Mouse (Mus musculus) lung, adult 18-20 months (tissue): ENCODE measurements around the gene D630023F18Rik.

Source experiments
- DNase-seq, 2 experiments: peaks; one replicate each; pipeline ENCODE4 v3.0.0; 2022; ENCODE audit warnings: mixed read lengths in 2 of 2

The D630023F18Rik gene

DNA sequence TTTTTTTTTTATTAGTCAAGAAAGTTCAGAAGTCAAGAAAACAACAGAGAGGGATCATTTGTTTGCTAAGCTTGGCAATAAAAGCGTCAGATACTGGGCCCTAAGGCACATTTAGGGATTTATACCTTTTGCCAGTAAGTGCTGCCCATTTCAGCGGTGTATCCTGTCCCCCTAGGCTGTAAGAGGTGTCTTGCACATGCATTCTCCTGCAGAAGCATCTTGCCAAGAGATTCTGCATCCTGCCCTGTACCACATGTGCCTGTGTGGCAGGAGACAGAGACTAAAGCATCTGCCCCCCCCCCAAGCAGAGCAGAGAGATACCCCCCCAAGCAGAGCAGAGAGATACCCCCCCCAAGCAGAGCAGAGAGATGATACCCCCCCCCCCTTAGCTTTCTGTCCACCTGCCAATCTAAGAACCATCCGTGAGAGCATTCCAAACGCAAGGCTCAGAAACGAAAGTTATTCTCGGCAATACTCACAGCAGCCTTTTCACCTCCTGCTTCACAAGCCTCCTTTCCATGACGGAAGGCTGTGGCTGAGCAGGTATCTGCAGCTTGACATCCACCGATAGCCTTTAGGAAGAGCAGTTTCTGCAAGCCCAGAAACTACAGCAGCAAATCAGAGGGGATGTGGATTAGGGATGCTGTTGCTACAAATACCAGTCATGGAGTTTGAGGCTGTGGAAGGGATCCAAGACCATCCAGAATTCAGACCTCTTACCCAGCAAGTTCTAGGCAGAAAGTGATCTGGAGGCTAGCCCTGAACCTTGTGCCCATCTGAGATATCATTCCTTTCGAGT, at the start of gene D630023F18Rik:
D630023F18Rik (minus strand) TSS at position 641 of the 799 bp plus-strand sequence.
- no peak for DNase-seq

- no peak for DNase-seq
Measured at GRCm38 (mm10) chr1:65171579-65171978, 48.6 kb upstream of the D630023F18Rik start.

DNA sequence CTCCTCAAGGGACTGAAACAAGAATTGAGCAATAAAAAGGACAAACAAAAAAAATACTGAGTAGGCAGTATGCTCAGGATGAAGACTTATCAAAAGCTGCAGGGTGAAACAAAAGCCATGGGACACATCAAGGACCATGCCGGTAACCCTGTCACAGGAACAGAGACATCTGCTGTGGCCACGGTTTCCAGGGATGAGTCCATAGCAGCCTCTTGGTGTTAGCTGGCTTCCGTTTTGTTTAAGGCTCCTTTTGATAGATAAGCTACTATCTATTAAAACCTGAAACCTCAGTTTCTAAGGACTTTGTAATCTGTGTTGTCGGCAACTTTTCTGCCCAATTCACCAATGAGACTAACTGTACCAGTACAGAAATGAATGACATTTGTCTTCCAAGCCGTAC, 46.9 kb upstream of the D630023F18Rik start:
- no peak for DNase-seq

GRCm38 (mm10) chr1:65169536-65169935, 46.5 kb upstream of the D630023F18Rik start:
- DNase-seq, result peak; percentile 33 to 53

- DNase-seq, result no peak
Measured at GRCm38 (mm10) chr1:65167496-65167895, 44.5 kb upstream of the D630023F18Rik start.

GRCm38 (mm10) chr1:65162210-65162609, 39.2 kb upstream of the D630023F18Rik start:
- no peak for DNase-seq

GRCm38 (mm10) chr1:65156111-65156510, 33.1 kb upstream of the D630023F18Rik start:
- DNase-seq, result no peak

DNA sequence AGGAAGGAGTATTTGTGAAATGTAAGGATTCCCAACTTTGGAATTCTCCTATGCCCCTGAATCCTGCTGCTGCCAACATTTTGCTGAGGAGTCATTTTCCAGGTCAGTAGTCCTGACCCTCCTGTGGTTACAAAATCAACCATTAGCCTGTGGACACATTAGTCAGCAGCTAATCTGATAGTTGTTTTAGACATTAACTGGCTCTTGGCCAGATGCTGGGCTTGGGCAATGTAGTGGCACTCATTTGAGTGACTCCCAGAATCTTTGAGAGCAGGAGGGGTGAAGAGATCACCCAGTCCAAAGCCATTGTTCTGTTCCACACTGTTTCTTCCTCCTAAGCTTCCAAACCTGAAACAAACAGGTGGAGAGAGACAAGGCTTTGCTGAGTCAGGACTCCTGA, 31.8 kb upstream of the D630023F18Rik start:
- DNase-seq, result peak; percentile 30 to 54

- DNase-seq, result no peak
Measured at GRCm38 (mm10) chr1:65147971-65148370, 25.0 kb upstream of the D630023F18Rik start.

- no peak for DNase-seq
Measured at GRCm38 (mm10) chr1:65147326-65147725, 24.3 kb upstream of the D630023F18Rik start.

DNA sequence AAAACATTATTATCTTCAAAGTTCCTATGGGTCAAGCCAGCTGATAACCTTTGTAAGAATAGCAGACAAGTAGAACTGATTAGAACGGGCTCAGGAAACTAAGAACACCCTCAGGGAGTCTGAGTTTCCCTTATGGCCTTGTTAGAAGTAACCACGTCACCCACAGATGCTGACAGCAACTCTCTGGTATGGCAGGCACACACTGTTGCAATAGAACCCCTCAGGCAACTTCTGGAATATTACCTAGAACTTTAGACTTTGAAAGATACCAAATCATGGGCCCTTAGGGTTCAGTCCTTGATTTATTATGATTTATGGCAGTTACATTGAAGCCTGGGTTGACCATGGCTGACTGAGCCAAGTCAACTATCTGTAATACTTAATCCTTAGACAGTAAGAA, 23.6 kb upstream of the D630023F18Rik start:
- DNase-seq, result no peak

GRCm38 (mm10) chr1:65144783-65145182, 21.8 kb upstream of the D630023F18Rik start:
- DNase-seq, result no peak

GRCm38 (mm10) chr1:65137560-65137959, 14.5 kb upstream of the D630023F18Rik start:
- DNase-seq, result no peak

DNA sequence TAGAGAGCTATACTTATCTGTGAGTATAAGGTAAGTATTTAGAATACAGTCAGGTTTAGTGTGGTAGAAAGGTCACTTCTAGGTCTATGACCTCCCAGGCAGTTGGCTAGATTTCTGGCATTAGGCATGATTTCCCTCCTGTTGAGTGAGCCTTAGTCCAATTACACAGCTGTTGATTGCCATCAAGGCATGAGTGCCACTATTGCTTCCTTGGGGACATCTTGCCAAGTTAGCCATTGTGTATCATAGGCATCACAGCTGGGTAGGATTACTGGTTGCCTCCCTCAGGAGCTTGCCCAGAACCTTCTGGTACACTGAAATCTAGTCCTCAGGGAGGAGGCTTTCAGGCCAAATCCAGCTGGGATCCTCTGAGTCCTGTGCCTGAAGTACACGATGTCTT, 9.8 kb upstream of the D630023F18Rik start:
- no peak for DNase-seq

DNA sequence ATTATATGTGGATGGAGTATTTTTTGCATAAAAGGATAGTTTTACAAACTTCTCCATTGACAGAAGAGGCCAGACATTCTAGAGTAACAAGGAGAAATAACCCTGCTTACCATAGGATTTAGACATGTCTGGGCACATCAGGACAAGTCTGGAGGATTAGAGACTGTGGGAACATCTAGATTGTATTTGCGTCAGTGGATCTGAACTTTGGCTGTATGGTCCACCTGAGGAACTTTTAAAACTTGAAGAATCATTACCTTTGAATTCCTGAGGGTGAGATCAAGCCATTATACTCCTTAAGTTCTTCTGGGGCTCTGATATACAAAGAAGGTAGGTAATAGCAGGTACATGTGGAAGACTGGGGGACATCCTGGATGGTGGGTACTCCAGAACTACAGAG, 8.7 kb upstream of the D630023F18Rik start:
- DNase-seq, result no peak

DNA sequence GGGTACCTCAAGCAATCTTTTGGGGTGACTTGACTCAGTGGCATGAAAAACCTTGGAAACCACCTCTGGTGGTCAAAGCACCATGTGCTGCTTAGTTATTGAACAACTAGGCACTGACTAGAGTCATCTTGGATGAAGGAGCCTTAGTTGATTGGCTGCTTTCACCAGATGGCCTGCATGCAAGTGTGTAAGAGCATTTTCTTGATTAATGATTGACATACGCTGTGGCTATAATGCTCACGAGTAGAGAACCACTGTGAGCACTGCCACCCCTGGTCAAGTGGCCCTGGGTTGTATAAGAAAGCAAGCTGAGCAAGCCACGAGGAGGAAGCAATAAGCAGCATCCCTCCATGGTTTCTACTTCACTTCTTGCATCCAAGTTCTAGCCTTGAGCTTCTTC, 7.2 kb upstream of the D630023F18Rik start:
- DNase-seq, result no peak

DNA sequence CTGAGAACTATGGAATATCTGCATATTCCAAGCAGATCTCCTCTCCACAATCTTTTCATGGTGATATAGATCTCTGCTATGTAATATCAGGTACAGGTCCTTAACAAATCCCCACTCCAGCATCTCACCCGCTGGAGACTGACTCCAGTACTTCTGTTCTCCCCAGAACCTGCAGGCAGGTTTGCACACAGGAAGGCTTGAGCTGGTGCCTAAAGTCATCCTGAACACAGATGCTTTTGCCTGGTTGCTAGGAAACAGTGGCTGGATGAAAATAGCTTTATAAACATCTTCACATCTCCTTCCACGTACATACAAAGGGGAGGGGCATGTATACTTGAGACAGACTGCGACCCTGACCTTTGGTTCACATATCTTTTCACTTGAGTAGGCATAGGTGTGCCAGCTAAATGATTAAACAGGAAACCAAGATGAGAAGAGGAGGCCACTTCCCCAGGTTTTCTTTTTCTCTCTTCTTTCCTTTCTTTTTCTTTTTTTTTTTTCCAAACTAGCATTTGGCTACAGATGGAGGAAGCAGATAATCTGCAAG, 6.7 kb upstream of the D630023F18Rik start:
- no peak for DNase-seq

DNA sequence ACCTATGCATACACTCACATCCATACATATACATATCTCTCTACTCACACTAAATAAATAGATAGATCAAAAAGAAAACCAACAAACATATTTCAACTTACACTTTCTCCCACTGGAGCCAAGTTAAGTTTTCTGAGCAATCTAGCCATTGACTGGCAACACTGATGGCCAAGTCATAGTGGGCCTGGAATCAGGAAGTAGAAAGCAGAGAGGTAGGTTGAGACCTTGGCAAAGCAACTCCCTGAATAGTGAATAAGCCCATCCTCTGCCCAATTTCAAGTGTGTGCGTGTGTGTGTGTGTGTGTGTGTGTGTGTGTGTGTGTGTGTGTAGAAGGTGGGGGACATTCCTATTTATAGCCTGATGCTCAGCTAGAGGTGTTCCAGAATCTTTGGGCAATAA, 3.6 kb downstream of the D630023F18Rik start, which contains the start of gene Gm28845:
Gm28845 (minus strand) TSS at position 121 of the 400 bp plus-strand sequence.
- DNase-seq, result no peak

DNA sequence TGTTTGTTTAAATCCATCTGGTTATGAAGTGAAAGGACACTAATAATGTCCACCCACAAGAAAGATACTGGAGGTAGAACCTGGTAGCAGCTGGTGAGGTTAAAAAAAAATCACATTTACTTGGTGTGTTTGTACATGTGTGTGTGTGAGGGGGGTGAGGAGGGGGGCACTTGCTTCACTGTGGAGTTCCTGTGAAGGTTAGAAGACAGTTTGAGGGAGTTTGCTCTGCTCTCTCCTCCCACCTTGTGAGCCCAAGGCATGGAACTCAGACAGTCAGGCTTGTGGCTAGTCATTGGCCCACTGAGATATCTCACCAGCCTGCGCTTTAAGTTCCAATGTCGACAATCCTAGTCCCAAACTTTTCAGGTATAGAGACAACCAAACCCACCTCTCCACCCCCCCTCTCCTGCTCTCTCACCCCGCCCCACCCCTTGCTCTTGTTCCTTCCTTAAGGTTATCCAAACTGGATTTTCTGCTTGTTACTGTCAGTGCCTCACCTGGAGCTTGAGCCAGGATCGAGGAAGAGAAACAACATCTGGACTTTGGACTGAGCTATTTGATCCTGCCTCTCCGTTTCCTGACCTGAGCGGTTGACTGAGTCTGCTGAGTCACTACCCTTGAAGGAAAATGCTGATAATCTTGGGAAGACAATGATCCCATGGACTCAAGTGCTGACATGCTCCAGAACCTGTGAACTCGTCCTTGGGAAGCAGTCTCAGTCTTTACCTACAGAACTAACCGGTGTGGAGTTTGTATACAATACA, 4.7 kb downstream of the D630023F18Rik start:
- no peak for DNase-seq

GRCm38 (mm10) chr1:65113536-65114172, 9.4 kb downstream of the D630023F18Rik start:
- DNase-seq, result peak; percentile 53 to 68

DNA sequence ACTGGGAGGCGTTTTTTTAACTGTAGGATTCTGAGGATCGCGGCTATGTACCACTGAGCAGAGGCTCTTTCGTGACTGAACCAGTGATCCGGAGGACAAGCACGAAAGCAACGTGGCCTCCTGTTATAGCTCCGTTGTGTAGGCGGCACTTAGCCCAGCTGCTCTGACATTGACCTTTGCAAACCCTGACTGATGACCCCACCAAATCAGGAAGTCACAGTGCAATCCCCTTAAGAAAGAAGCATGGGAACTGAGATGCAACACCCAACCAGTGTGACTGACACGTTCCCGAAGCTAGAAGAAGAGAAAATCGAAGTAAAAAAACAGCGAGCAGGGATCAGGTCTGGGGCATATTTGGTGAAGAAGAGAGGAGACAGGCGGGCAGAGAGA, 10.2 kb downstream of the D630023F18Rik start:
- peak; percentile 30 to 40 for DNase-seq

DNA sequence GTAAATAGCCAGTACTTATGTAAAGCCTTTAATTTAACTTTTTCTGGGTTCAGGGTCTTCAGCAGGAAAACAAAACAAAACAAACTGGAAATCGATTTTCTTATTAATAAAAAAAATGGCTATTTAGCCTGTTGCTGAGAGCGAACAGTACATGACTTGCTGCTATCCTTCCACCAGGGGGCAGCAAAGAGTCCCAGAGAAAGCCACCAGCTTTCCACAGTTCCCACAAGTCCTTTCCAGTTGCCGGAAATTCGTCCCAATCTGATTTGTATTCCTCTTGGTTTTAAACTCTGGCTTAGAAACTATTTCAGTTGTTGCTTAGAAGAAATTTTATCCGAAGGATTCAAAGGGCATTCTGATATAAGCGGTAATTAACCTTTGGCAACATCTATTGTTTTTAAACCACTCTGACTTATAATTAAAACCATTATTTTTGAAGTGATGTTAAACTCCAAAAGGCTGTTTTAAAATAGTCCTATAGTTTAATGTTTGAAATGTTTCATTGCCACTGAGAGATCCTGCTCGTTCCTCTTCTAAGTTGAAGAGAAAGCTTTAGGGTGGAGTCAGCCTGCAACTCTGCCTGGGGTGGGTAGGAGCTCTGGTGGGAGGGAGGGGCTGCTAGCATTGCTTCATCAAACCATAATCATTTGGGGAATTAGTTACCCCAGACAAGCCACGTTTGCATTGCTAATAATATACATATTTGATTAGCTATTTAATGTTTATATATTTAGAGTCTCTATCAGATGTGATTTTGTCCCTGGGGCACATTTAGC, 10.8 kb downstream of the D630023F18Rik start:
- DNase-seq, result peak; percentile 65 to 78
